Mouse (Mus musculus) adrenal gland, postnatal 14 days (tissue): ENCODE results near the gene Rgs12. TPM values are rescaled to one million over a fixed set of nuclear protein-coding genes. Genes with fewer than 3 reads are reported as not detected.

Experiments used
- DNase-seq: peaks from one replicate; pipeline ENCODE4 v3.0.0; 2021; ENCODE audit warnings: mixed read lengths
- microRNA-seq, 2 experiments: library from miRNA; unstranded; fragments of <30 nt; microRNA quantifications; one replicate each; pipeline ENCODE4 v1.2.0; 2021
- total RNA-seq: library from RNA; stranded (reverse); gene quantifications from 2 replicates; pipeline ENCODE4 v1.2.3, GENCODE M21; 2021

Rgs12 gene
- total RNA-seq, 1 experiment from 2014 or later, result 31.9 TPM

DNA sequence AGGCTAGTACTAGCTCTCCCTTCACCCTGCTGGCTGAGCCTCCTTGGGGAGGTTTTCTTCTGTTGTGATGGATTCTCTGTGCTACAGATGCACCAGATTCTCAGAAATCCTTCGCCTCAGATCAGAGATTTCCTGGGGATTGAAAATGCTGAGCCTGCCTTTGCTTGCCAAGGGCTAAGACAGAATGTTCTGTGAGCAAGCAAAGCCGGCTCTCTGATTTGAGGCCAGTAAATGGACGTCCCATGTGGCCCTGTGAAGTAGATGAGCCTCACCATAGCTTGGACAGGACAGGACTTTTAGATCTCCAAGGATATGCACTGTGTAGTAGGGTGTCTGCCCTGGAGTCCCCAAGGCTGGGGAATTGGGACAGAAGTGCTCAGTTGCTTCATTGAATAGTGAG, 135.7 kb downstream of the Rgs12 start:
- DNase-seq, result no peak

DNA sequence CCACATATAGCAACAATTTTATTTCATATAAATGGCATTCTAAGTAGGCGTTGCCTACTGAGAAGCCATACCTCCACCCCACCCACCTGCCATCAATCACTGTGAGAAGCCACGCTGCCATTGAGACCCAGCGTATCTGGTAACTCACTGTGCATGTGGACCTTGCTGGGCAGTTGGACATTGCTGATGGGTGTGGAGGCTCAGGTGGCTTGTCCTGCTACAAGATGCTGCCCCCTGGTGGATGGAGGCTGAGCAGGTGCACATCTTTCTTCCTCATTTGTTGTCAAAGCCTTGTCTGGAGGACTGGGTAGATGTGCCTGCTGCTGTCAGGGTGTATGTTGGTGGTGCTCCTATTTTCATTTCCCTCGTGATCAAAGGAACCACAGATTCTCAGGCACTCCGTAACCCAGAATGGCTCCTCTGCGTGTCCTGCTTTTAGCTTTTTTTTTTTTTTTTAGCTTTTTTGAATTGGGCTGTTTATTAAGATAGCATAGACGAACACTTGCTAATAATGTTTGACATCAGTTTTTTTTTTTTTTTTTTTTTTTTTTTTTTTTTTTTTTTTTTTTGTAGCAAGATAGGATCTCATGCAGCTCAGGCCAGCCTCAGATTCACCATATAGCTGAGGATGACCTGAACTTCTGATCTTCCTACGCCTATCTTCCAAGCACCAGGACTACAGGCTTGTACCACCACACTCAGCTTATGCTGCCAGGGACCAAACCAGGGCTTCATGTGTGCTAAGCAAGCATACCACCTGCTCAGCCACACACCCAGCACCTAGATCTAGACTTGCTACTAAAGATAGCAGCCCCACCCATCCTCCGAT, 139.8 kb downstream of the Rgs12 start:
- peak; percentile 92 for DNase-seq

Small RNA genes lying within 50 kb of the gene (microRNA-seq; reads per million reads assigned to microRNA genes)
- 4.7 to 5.7 reads per million in 2 experiments for gene Mir3097

Other genes with a start within 250 kb of the Rgs12 start
- 24.6 and 25.8 TPM in 2 replicates for gene Htt, start 187.7 kb upstream of the Rgs12 start, total RNA-seq
- gene Msantd1, start 41.4 kb upstream of the Rgs12 start, total RNA-seq, result 1.4 TPM in 2 replicates
- gene Hgfac, start 92.1 kb downstream of the Rgs12 start, total RNA-seq, result 3.7 and 36.1 TPM in 2 replicates
- gene Dok7, start 107.3 kb downstream of the Rgs12 start, total RNA-seq, result 10.7 and 12.4 TPM in 2 replicates
- 80.8 and 88.8 TPM in 2 replicates for gene Lrpap1, start 156.3 kb downstream of the Rgs12 start, total RNA-seq